Mouse (Mus musculus) MEL (cell line): ENCODE results near the gene Fbxw4.

ENCODE experiments used
- GABPA ChIP-seq: IDR thresholded peaks from 2 replicates; pipeline ENCODE4 v1.6.1; 2012; ENCODE audit warnings: low read depth, mild to moderate bottlenecking, inconsistent platforms, low read length, improper control_type of control experiment, moderate library complexity
- KAT2A ChIP-seq: conservative IDR thresholded peaks from 2 replicates; pipeline ENCODE4 v1.6.1; 2012; ENCODE audit warnings: low read depth, low read length, improper control_type of control experiment, inconsistent platforms
- POLR2A ChIP-seq, 2 experiments: IDR thresholded peaks; 2 replicates each; pipeline ENCODE4 v1.6.1; 2011 to 2012; ENCODE audit warnings: low read length in 2 of 2, mild to moderate bottlenecking in 2 of 2, control low read depth in 1 of 2, improper control_type of control experiment in 1 of 2, low read depth in 1 of 2, moderate library complexity in 1 of 2; ENCODE audit not compliant: control insufficient read depth in 1 of 2, insufficient read depth in 1 of 2, poor library complexity in 1 of 2

DNA sequence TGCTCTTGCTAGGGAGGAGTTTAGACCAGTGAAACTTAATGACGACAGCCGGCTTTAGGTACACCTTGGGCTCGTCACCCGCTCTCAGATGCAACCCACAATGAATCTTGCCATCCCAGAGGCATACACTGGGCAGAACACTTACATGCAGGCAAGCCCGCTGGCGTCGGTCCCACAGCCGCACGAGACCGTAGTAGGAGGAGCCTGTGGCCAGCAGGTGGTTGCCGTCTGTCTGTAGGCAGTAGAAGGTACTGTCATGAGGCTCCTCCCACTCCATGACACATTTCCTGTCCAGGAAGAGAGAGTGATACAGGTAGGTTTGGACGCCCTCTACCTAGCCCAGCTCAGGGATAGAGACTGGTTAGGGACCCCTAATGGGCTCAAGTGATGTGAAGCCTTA is 81.1 kb downstream of the Fbxw4 start:
- TF ChIP-seq KAT2A, result no peak
- no peak for TF ChIP-seq GABPA
- no peak for TF ChIP-seq POLR2A (IDR thresholded peaks at IDR 0.05; ENCODE audit: control insufficient read depth in 1 of 2, insufficient read depth in 1 of 2, low read depth in 1 of 2, low read length in 2 of 2, poor library complexity in 1 of 2)
